Mouse (Mus musculus) heart, embryonic 11.5 days (tissue): Measurements from ENCODE around the gene Drc7. TPM values are rescaled to one million over a fixed set of nuclear protein-coding genes. Genes with fewer than 3 reads are reported as not detected.
A peak's percentile ranks its signal among the peaks of the same experiment; 100 is the strongest.

Source experiments
- ATAC-seq: fragments of 200-750 bp; cut with Nextera tagmentation; replicated peaks from 2 replicates; pipeline ENCODE4 v1.8.0; 2017; ENCODE audit warnings: moderate library complexity; ENCODE audit not compliant: insufficient number of reproducible peaks, low FRiP score, low TSS enrichment
- H3K27ac ChIP-seq: fragments of 300-500 bp; sonication (generic); 2 replicates; pipeline ENCODE4 v1.5.1; 2014; ENCODE audit warnings: mild to moderate bottlenecking, low read depth, low read length
- H3K27me3 ChIP-seq: fragments of 300-500 bp; sonication (generic); 2 replicates; pipeline ENCODE4 v1.6.1; 2014; ENCODE audit warnings: mild to moderate bottlenecking, low read length, mixed read lengths; ENCODE audit not compliant: control insufficient read depth, insufficient read depth
- H3K36me3 ChIP-seq: fragments of 300-500 bp; sonication (generic); 2 replicates; pipeline ENCODE4 v1.6.1; 2014; ENCODE audit warnings: mild to moderate bottlenecking, low read length, moderate library complexity, mixed read lengths; ENCODE audit not compliant: control insufficient read depth, insufficient read depth
- H3K4me1 ChIP-seq: fragments of 300-500 bp; sonication (generic); 2 replicates; pipeline ENCODE4 v1.6.1; 2014; ENCODE audit warnings: low read length; ENCODE audit not compliant: control insufficient read depth, insufficient read depth
- H3K4me2 ChIP-seq: fragments of 300-500 bp; sonication (generic); 2 replicates; pipeline ENCODE4 v1.6.1; 2014; ENCODE audit warnings: mild to moderate bottlenecking, moderate library complexity
- H3K4me3 ChIP-seq: fragments of 300-500 bp; sonication (generic); 2 replicates; pipeline ENCODE4 v1.5.1; 2014; ENCODE audit warnings: low read depth, low read length
- H3K9ac ChIP-seq: fragments of 300-500 bp; sonication (generic); 2 replicates; pipeline ENCODE4 v1.6.1; 2014; ENCODE audit warnings: mild to moderate bottlenecking, low read depth, low read length, moderate library complexity
- H3K9me3 ChIP-seq: fragments of 300-500 bp; sonication (generic); replicated peaks from 2 replicates; pipeline ENCODE4 v1.6.1; 2016; ENCODE audit warnings: low read length; ENCODE audit not compliant: control insufficient read depth
- WGBS: fragments of 180-500 bp; shearing (Covaris S2); extraction: QIAGEN DNeasy Blood & Tissue Kit; methylation state at CpG from one replicate; pipeline ENCODE4 v1.1.7; 2014; ENCODE audit not compliant: insufficient replicate concordance; 5-methylcytosine and 5-hydroxymethylcytosine counted together
- polyA plus RNA-seq: library from polyadenylated mRNA; unstranded; fragments of >200 nt; fragmentation: Nextera tagmentation; extraction: Ambion mirVana; gene quantifications from 2 replicates; pipeline ENCODE4 v1.2.1, GENCODE M21; 2014

Drc7 gene
- polyA plus RNA-seq, 1 experiment from 2014 or later, result not detected

GRCm38 (mm10) chr8:95047884-95048680 is 6.8 kb upstream of the Drc7 start:
- 66% methylated on average over 6 of the region's 6 CpGs for WGBS
- ATAC-seq, result no peak
- Histone ChIP-seq H3K27me3 (no peaks in the 10 kb centered on the region), H3K4me1 (no peaks in the 10 kb centered on the region), H3K27ac (no peak overlapping the region), H3K9me3 (no peaks in the 10 kb centered on the region), H3K36me3 (no peaks in the 10 kb centered on the region), H3K4me2 (no peak overlapping the region), H3K4me3 (no peak overlapping the region), H3K9ac (no peak overlapping the region)

GRCm38 (mm10) chr8:95049636-95050035 is 5.3 kb upstream of the Drc7 start:
- 57% methylated on average over 2 of the region's 2 CpGs for WGBS
- Histone ChIP-seq H3K36me3 (no peaks in the 10 kb centered on the region), H3K4me2 (no peak overlapping the region), H3K4me1 (no peaks in the 10 kb centered on the region), H3K9me3 (no peaks in the 10 kb centered on the region), H3K27me3 (no peaks in the 10 kb centered on the region), H3K4me3 (no peak overlapping the region), H3K9ac (no peak overlapping the region), H3K27ac (no peak overlapping the region)
- no peak for ATAC-seq

- Histone ChIP-seq H3K9ac (no peak overlapping the region), H3K36me3 (no peaks in the 10 kb centered on the region), H3K9me3 (no peaks in the 10 kb centered on the region), H3K27ac (no peak overlapping the region), H3K27me3 (no peaks in the 10 kb centered on the region), H3K4me2 (no peak overlapping the region), H3K4me1 (no peaks in the 10 kb centered on the region), H3K4me3 (no peak overlapping the region)
- WGBS, result 50% methylated on average over 6 of the region's 6 CpGs
- 0 out of 2 replicates have a peak, but pooled peaks have one; percentile 27 for ATAC-seq
Measured at GRCm38 (mm10) chr8:95054438-95054837, 465 bp upstream of the Drc7 start.

- Histone ChIP-seq H3K9me3 (no peaks in the 10 kb centered on the region), H3K4me2 (no peak overlapping the region), H3K27me3 (no peaks in the 10 kb centered on the region), H3K27ac (no peak overlapping the region), H3K4me3 (no peak overlapping the region), H3K4me1 (no peaks in the 10 kb centered on the region), H3K9ac (no peak overlapping the region), H3K36me3 (no peaks in the 10 kb centered on the region)
- ATAC-seq, result no peak
- WGBS, result 71% methylated on average over 5 of the region's 5 CpGs
Measured at GRCm38 (mm10) chr8:95056414-95056813, 1.5 kb downstream of the Drc7 start.

DNA sequence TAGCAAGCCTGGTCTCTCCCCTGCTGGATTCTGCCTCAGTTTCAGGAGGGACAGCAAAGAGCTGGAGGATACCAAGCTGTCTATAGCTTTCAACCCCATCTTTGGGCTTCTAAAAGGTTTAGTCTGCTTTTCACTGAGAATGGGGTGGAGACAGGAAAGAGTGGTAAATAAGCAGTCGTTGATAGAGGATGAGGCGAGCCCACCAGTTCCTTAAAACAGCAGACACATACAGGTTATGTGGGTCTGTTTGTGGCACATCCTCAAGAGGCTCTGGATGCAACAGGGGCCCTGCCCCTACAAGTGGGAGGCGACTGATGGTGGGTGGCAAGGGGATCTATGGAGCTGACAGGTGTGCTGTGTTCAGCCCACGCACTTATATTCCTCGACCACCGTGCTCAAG is 3.8 kb downstream of the Drc7 start:
- no peak overlapping the region for H3K4me3 ChIP-seq
- H3K27me3 ChIP-seq, result no peaks in the 10 kb centered on the region
- no peaks in the 10 kb centered on the region for H3K4me1 ChIP-seq
- no peak for ATAC-seq
- WGBS, result 78% methylated on average over 6 of the region's 6 CpGs
- no peak overlapping the region for H3K27ac ChIP-seq
- no peaks in the 10 kb centered on the region for H3K36me3 ChIP-seq
- H3K4me2 ChIP-seq, result no peak overlapping the region
- H3K9me3 ChIP-seq, result no peaks in the 10 kb centered on the region
- no peak overlapping the region for H3K9ac ChIP-seq

GRCm38 (mm10) chr8:95059812-95060533 is 5.1 kb downstream of the Drc7 start:
- Histone ChIP-seq H3K4me2 (no peak overlapping the region), H3K27ac (no peak overlapping the region)

DNA sequence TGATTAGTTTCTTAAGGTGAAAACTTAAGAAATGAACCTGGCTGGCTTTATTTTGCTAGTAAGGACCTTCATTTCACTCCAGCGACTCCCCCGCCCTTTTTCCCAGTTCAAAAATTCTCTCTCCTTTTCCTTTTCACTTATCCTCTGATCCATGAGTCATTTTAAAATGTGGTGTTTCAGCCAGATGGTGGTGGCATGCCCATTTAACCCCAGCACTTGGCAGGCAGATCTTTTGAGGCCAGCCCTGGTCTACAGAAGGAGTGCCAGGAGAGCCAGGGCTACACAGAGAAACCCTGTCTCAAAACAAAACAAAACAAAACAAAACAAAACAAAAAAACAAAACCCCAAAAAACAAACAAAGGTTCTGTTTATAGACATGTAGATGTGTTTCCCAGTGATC is 9.6 kb downstream of the Drc7 start:
- no peak overlapping the region for H3K4me3 ChIP-seq
- no peaks in the 10 kb centered on the region for H3K9me3 ChIP-seq
- H3K4me1 ChIP-seq, result no peaks in the 10 kb centered on the region
- no peak for ATAC-seq
- H3K27ac ChIP-seq, result no peak overlapping the region
- no peak overlapping the region for H3K4me2 ChIP-seq
- H3K9ac ChIP-seq, result no peak overlapping the region
- no peaks in the 10 kb centered on the region for H3K27me3 ChIP-seq
- no peaks in the 10 kb centered on the region for H3K36me3 ChIP-seq
- 77% methylated on average over 2 of the region's 2 CpGs for WGBS

More at GRCm38 (mm10) chr8:95059812-95060533, 5.1 kb downstream of the Drc7 start:
- H3K9me3 ChIP-seq, result no peaks in the 10 kb centered on the region
- no peaks in the 10 kb centered on the region for H3K4me1 ChIP-seq
- no peak for ATAC-seq
- H3K4me3 ChIP-seq, result no peak overlapping the region
- no peaks in the 10 kb centered on the region for H3K36me3 ChIP-seq
- 54% methylated on average over 6 of the region's 6 CpGs for WGBS
- no peak overlapping the region for H3K9ac ChIP-seq
- H3K27me3 ChIP-seq, result no peaks in the 10 kb centered on the region

GRCm38 (mm10) chr8:95067582-95067981 is 12.7 kb downstream of the Drc7 start:
- Histone ChIP-seq H3K27ac (no peak overlapping the region), H3K4me1 (no peaks in the 10 kb centered on the region)
- no peak for ATAC-seq

More at GRCm38 (mm10) chr8:95067582-95067981, 12.7 kb downstream of the Drc7 start:
- no peak overlapping the region for H3K4me2 ChIP-seq
- no peaks in the 10 kb centered on the region for H3K27me3 ChIP-seq
- H3K9ac ChIP-seq, result no peak overlapping the region
- H3K4me3 ChIP-seq, result no peak overlapping the region
- H3K9me3 ChIP-seq, result no peaks in the 10 kb centered on the region
- WGBS, result 41% methylated on average over 3 of the region's 3 CpGs
- H3K36me3 ChIP-seq, result no peaks in the 10 kb centered on the region
